Mouse (Mus musculus): ENCODE measurements around the gene Nrf1.

Gene Nrf1

GRCm38 (mm10) chr6:30081339-30081738, 33.6 kb downstream of the Nrf1 start:
- peak; percentile 19 for DNase-seq

GRCm38 (mm10) chr6:30083307-30083706, 35.5 kb downstream of the Nrf1 start:
- no peak for DNase-seq

- DNase-seq = no peak
Measured at GRCm38 (mm10) chr6:30085351-30085750, 37.6 kb downstream of the Nrf1 start.

GRCm38 (mm10) chr6:30091221-30091620, 43.4 kb downstream of the Nrf1 start:
- DNase-seq = no peak

GRCm38 (mm10) chr6:30092816-30093215, 45.0 kb downstream of the Nrf1 start:
- DNase-seq = no peak

GRCm38 (mm10) chr6:30101773-30102415, 54.1 kb downstream of the Nrf1 start:
- DNase-seq = no peak

GRCm38 (mm10) chr6:30106091-30106490, 58.3 kb downstream of the Nrf1 start:
- DNase-seq = no peak

GRCm38 (mm10) chr6:30107456-30107855, 59.7 kb downstream of the Nrf1 start:
- DNase-seq = no peak

GRCm38 (mm10) chr6:30109820-30110502, 62.2 kb downstream of the Nrf1 start:
- no peak for DNase-seq

- DNase-seq = no peak
Measured at GRCm38 (mm10) chr6:30112349-30113132, 64.8 kb downstream of the Nrf1 start.

- no peak for DNase-seq
Measured at GRCm38 (mm10) chr6:30114101-30114500, 66.3 kb downstream of the Nrf1 start.

GRCm38 (mm10) chr6:30121152-30121551, 73.4 kb downstream of the Nrf1 start:
- DNase-seq = no peak

GRCm38 (mm10) chr6:30121600-30121999, 73.8 kb downstream of the Nrf1 start:
- DNase-seq = no peak

- no peak for DNase-seq
Measured at GRCm38 (mm10) chr6:30123391-30123790, 75.6 kb downstream of the Nrf1 start.

- no peak for DNase-seq
Measured at GRCm38 (mm10) chr6:30126060-30126459, 78.3 kb downstream of the Nrf1 start.

GRCm38 (mm10) chr6:30126766-30127165, 79.0 kb downstream of the Nrf1 start:
- DNase-seq = no peak

- DNase-seq = no peak
Measured at GRCm38 (mm10) chr6:30132399-30132798, 84.6 kb downstream of the Nrf1 start.

- DNase-seq = no peak
Measured at GRCm38 (mm10) chr6:30135590-30135989, 87.8 kb downstream of the Nrf1 start.

- no peak for DNase-seq
Measured at GRCm38 (mm10) chr6:30137227-30137626, 89.4 kb downstream of the Nrf1 start.

- DNase-seq = no peak
Measured at GRCm38 (mm10) chr6:30139329-30140045, 91.7 kb downstream of the Nrf1 start.

- no peak for DNase-seq
Measured at GRCm38 (mm10) chr6:30143263-30143662, 95.5 kb downstream of the Nrf1 start.

- DNase-seq = no peak
Measured at GRCm38 (mm10) chr6:30147058-30147457, 99.3 kb downstream of the Nrf1 start.

- DNase-seq = no peak
Measured at GRCm38 (mm10) chr6:30147753-30148152, 100.0 kb downstream of the Nrf1 start.

All from cerebellum, adult 9-11 months (tissue).